Mouse (Mus musculus) midbrain, embryonic 10.5 days (tissue): Measurements from ENCODE around the gene Tbc1d2. TPM values are rescaled to one million over a fixed set of nuclear protein-coding genes. Genes with fewer than 3 reads are reported as not detected.
"Not testable (repeated sequence)": the region's sequence is repeated elsewhere in the genome, so short reads cannot be mapped to it uniquely, and the experiment has no call there.

Experiments used
- DNase-seq: peaks from one replicate; pipeline ENCODE4 v3.0.0-alpha.2; 2017; ENCODE audit warnings: low spot score
- H3K27ac ChIP-seq: fragments of 300-500 bp; sonication (generic); replicated peaks from 2 replicates; pipeline ENCODE4 v1.5.1; 2016; ENCODE audit warnings: mild to moderate bottlenecking
- H3K27me3 ChIP-seq: fragments of 300-500 bp; sonication (generic); 2 replicates; pipeline ENCODE4 v1.6.1; 2016; ENCODE audit warnings: low read depth, mild to moderate bottlenecking; ENCODE audit not compliant: poor library complexity, severe bottlenecking
- H3K36me3 ChIP-seq: fragments of 300-500 bp; sonication (generic); 2 replicates; pipeline ENCODE4 v1.6.1; 2016; ENCODE audit warnings: mild to moderate bottlenecking, moderate library complexity
- H3K4me1 ChIP-seq: fragments of 300-500 bp; sonication (generic); 2 replicates; pipeline ENCODE4 v1.6.1; 2016
- H3K4me3 ChIP-seq: fragments of 300-500 bp; sonication (generic); 2 replicates; pipeline ENCODE4 v1.5.1; 2016; ENCODE audit warnings: mild to moderate bottlenecking, moderate library complexity
- H3K9me3 ChIP-seq: fragments of 300-500 bp; sonication (generic); replicated peaks from 2 replicates; pipeline ENCODE4 v1.6.1; 2016; ENCODE audit warnings: mild to moderate bottlenecking
- WGBS: fragments of 180-500 bp; shearing (Covaris S2); methylation state at CpG from one replicate; pipeline ENCODE4 v1.1.7; 2016; 5-methylcytosine and 5-hydroxymethylcytosine counted together
- polyA plus RNA-seq: library from polyadenylated mRNA; unstranded; fragments of >200 nt; fragmentation: Nextera tagmentation; extraction: Ambion mirVana; gene quantifications from 2 replicates; pipeline ENCODE4 v1.2.1, GENCODE M21; 2016

Gene Tbc1d2
- polyA plus RNA-seq, 1 experiment from 2014 or later, result 0.65 TPM

DNA sequence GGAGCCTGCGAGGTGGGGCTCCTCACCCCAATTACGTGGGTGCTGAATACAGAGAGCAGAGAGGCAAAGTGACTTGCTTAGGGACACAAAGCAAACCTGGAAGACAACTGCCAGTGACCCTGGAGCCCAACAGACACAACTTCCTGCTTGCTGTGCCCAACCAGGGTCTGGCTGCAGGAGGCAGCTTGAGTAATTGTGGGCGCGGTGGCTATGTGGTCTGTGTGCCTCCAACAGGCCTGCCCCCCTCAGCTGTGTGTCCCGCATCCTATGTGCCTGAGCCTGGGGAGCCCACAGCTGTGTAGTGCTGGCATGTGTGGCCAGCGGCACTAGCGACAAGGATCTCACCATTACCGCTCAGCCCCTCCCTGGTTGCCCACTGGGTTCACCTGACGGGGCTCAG lies 35.4 kb downstream of the Tbc1d2 start:
- H3K27ac ChIP-seq, result no peak overlapping the region
- WGBS, result 77% methylated on average over 9 of the region's 9 CpGs
- no peaks in the 10 kb centered on the region for H3K36me3 ChIP-seq
- H3K4me1 ChIP-seq, result peaks cover under 1% of the 10 kb centered on the region; the same call in 1 of the 2 replicates
- no peak for DNase-seq
- peaks cover 28% of the 10 kb centered on the region for H3K27me3 ChIP-seq
- no peak overlapping the region for H3K4me3 ChIP-seq
- H3K9me3 ChIP-seq, result no peaks in the 10 kb centered on the region

- Histone ChIP-seq H3K27ac (no peak overlapping the region), H3K4me1 (no peaks in the 10 kb centered on the region), H3K9me3 (no peaks in the 10 kb centered on the region), H3K4me3 (no peak overlapping the region), H3K27me3 (peaks cover 27% of the 10 kb centered on the region), H3K36me3 (no peaks in the 10 kb centered on the region)
- DNase-seq, result no peak
- WGBS, result 86% methylated on average over 12 of the region's 12 CpGs
Observed at GRCm38 (mm10) chr4:46613618-46614017, 36.4 kb downstream of the Tbc1d2 start.

- Histone ChIP-seq H3K27me3 (peaks cover 41% of the 10 kb centered on the region), H3K9me3 (no peaks in the 10 kb centered on the region), H3K27ac (no peak overlapping the region), H3K4me1 (no peaks in the 10 kb centered on the region), H3K4me3 (no peak overlapping the region), H3K36me3 (no peaks in the 10 kb centered on the region)
- 3% methylated on average over 4 of the region's 4 CpGs for WGBS
- peak; percentile 83 for DNase-seq
Observed at GRCm38 (mm10) chr4:46611181-46611580, 38.8 kb downstream of the Tbc1d2 start.

DNA sequence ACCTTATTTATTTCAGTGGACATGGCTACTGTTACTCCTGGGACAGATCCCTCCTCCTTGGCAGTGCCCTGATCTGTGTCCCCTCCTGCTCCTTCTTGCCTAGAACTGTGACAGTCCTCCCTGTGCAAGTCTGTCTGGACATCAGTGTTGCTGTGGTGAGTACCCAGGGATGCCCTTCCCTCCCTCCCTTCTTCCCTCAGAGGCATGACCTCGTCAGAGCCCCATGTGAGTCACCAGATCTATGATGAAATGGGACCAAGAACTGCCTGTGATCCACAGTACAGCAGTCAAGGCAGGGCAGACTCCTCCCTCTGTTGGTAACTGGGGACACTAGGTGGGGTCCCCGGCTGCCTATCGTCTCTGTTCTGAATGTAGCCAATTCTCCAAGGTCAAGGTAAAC lies 42.4 kb downstream of the Tbc1d2 start:
- Histone ChIP-seq H3K4me1 (peaks cover 8% of the 10 kb centered on the region), H3K36me3 (no peaks in the 10 kb centered on the region), H3K4me3 (no peak overlapping the region), H3K27ac (no peak overlapping the region), H3K9me3 (no peaks in the 10 kb centered on the region), H3K27me3 (peaks cover 55% of the 10 kb centered on the region)
- WGBS, result 78% methylated on average over 3 of the region's 3 CpGs
- no peak for DNase-seq

DNA sequence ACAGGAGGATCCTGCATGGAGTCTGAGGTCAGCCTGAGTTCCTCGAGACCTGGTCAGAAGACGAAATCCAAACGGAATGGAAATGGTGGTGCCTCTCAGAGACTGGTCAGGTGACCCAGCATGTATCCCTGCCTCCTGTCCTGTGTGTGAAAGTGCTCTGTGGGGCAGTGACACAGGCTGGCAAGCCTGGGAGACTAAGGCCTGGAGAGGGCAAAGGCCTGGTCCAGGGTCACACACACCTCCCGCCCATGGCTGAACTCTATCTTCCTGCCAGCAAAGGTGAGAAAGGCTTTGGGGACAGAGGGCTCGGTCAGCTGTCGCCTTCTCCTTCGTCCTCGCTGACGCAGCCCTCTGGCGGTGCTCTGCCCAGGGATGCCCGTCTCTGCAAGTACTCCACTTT lies 44.6 kb downstream of the Tbc1d2 start:
- no peak overlapping the region for H3K4me3 ChIP-seq
- H3K27me3 ChIP-seq, result peaks cover 77% of the 10 kb centered on the region
- H3K36me3 ChIP-seq, result no peaks in the 10 kb centered on the region
- H3K4me1 ChIP-seq, result peaks cover 20% of the 10 kb centered on the region
- no peaks in the 10 kb centered on the region for H3K9me3 ChIP-seq
- WGBS, result 65% methylated on average over 11 of the region's 11 CpGs
- DNase-seq, result no peak
- H3K27ac ChIP-seq, result no peak overlapping the region

DNA sequence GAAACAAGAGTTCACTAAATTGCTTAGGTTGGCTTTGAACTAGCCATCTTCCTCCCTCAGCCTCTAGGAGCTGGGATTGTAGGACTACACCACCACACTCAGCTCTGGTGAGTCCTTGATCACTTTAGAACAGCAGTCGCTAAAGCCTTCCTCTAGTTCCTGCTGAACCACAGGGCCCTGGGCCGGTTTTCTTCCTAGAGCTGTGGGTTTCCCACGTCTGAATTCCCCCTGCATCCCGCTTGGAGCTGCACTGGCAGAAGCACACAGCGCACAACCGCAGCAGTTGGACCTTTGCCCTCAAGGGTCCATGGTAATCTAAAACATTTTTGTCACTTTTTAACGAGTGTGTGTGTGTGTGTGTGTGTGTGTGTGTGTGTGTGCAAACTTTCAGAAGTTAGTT lies 47.3 kb downstream of the Tbc1d2 start:
- Histone ChIP-seq H3K27me3 (peaks cover 90% of the 10 kb centered on the region), H3K36me3 (no peaks in the 10 kb centered on the region), H3K4me1 (peaks cover 20% of the 10 kb centered on the region), H3K4me3 (no peak overlapping the region), H3K9me3 (no peaks in the 10 kb centered on the region), H3K27ac (no peak overlapping the region)
- DNase-seq, result no peak
- 68% methylated on average over 7 of the region's 7 CpGs for WGBS

GRCm38 (mm10) chr4:46601844-46602423 lies 48.1 kb downstream of the Tbc1d2 start, which contains the start of gene Coro2a:
TSS of gene Coro2a (minus strand) at chr4:46602202.
- WGBS, result 6% methylated on average over 66 of the region's 66 CpGs
- peaks cover 20% of the 10 kb centered on the region for H3K4me1 ChIP-seq
- no peaks in the 10 kb centered on the region for H3K36me3 ChIP-seq
- DNase-seq, result peak; percentile 84
- H3K4me3 ChIP-seq, result peak within 1 kb of the TSS; percentile 67
- no peaks in the 10 kb centered on the region for H3K9me3 ChIP-seq
- H3K27me3 ChIP-seq, result peaks cover 91% of the 10 kb centered on the region
- peak within 1 kb of the TSS; percentile 70 for H3K27ac ChIP-seq

- H3K36me3 ChIP-seq, result no peaks in the 10 kb centered on the region
- no peaks in the 10 kb centered on the region for H3K9me3 ChIP-seq
- H3K27ac ChIP-seq, result peak overlapping the region; percentile 70
- H3K27me3 ChIP-seq, result peaks cover 92% of the 10 kb centered on the region
- DNase-seq, result peak; percentile 49
- peaks cover 20% of the 10 kb centered on the region for H3K4me1 ChIP-seq
- WGBS, result under 1% methylated on average over 38 of the region's 52 CpGs
- H3K4me3 ChIP-seq, result peak overlapping the region; percentile 67
Observed at GRCm38 (mm10) chr4:46601258-46601843, 48.7 kb downstream of the Tbc1d2 start.

GRCm38 (mm10) chr4:46600473-46601257 lies 49.3 kb downstream of the Tbc1d2 start:
- H3K27me3 ChIP-seq, result peaks cover 89% of the 10 kb centered on the region
- peak overlapping the region; percentile 67 for H3K4me3 ChIP-seq
- H3K27ac ChIP-seq, result peak overlapping the region; percentile 70; the same call in 1 of the 2 replicates
- H3K9me3 ChIP-seq, result no peaks in the 10 kb centered on the region
- peaks cover 26% of the 10 kb centered on the region for H3K4me1 ChIP-seq
- no peaks in the 10 kb centered on the region for H3K36me3 ChIP-seq
- no peak for DNase-seq
- WGBS, result 40% methylated on average over 20 of the region's 20 CpGs

DNA sequence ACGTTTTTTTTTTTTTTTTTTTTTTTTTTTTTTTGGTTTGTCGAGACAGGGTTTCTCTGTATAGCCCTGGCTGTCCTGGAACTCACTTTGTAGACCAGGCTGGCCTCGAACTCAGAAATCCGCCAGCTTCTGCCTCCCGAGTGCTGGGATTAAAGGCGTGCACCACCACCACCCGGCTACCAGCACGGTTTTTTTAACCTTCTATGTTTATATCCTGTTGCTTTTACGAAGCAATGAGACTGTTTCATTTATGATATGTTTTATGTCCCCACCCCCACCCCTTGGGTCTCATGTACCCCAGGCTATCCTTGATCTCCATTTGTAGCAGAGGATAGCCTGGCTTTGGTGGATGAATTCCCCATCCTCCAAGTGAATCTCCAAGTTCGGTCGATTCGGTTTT lies 50.4 kb downstream of the Tbc1d2 start:
- not testable (repeated sequence) for H3K27ac ChIP-seq, H3K9me3 ChIP-seq, H3K36me3 ChIP-seq, DNase-seq, H3K4me3 ChIP-seq
- H3K4me1 ChIP-seq, result peaks cover 29% of the 10 kb centered on the region
- 81% methylated on average over 12 of the region's 12 CpGs for WGBS
- peaks cover 78% of the 10 kb centered on the region for H3K27me3 ChIP-seq

DNA sequence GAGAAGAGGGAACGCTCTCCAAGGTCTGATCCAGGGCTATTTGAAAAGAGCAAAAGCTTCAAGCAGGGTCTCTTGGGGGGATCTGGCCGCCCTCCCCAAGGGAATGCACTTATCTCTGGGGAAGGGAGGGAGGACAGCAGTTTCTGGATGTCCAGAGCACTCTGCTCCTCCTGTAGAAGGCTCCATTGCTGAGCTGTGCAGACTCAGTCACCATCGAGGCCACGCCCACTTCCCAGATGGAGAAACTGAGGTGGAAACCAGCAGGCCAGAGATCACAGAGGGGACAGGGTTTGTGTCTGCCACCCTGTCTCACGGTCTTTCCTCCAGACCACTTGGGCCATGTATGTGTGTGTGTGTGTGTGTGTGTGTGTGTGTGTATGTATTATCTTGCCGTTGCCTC lies 51.0 kb downstream of the Tbc1d2 start:
- Histone ChIP-seq H3K27me3 (peaks cover 72% of the 10 kb centered on the region), H3K4me3 (no peak overlapping the region), H3K27ac (no peak overlapping the region), H3K36me3 (no peaks in the 10 kb centered on the region), H3K9me3 (no peaks in the 10 kb centered on the region), H3K4me1 (peaks cover 23% of the 10 kb centered on the region)
- no peak for DNase-seq
- WGBS, result 84% methylated on average over 6 of the region's 6 CpGs

GRCm38 (mm10) chr4:46598111-46598510 lies 51.9 kb downstream of the Tbc1d2 start:
- Histone ChIP-seq H3K27ac (no peak overlapping the region), H3K36me3 (no peaks in the 10 kb centered on the region), H3K4me1 (peaks cover 21% of the 10 kb centered on the region), H3K9me3 (no peaks in the 10 kb centered on the region), H3K27me3 (peaks cover 63% of the 10 kb centered on the region), H3K4me3 (no peak overlapping the region)
- 61% methylated on average over 10 of the region's 10 CpGs for WGBS
- DNase-seq, result no peak
